In genomic region chr7:35486553-35486952, GRCm38 (mm10) we compare ENCODE assay signal across 36 mouse cellular contexts. TPM values are rescaled to one million over a fixed set of nuclear protein-coding genes. Genes with fewer than 3 reads are reported as not detected.
"Had no signal": no experiment of that assay in that cellular context is flagged by ENCODE, and none has a peak within 500 bp of the region (broad histone marks: within the 10 kb centered on the region; RNA-seq: fewer than 3 reads in every experiment).

No protein-coding gene starts in this region.

- DNase-seq: cerebellum, adult 9-10 months; cerebellum, adult 9-11 months; cerebellum, postnatal 10 days; cerebellum, postnatal 14 days; cerebellum, postnatal 25 days; cerebellum, postnatal 36 days; embryo, embryonic 11 days; forebrain, postnatal 0 days; gastrocnemius, adult 2 months; gastrocnemius, postnatal 10 days; gastrocnemius, postnatal 14 days; gastrocnemius, postnatal 25 days; gastrocnemius, postnatal 36 days; heart, adult 11 months; heart, adult 18-20 months; heart, adult 2 months had no signal

- H3K27me3 ChIP-seq: embryonic facial prominence, embryonic 12.5 days; embryonic facial prominence, embryonic 13.5 days; embryonic facial prominence, embryonic 15.5 days; forebrain, embryonic 12.5 days; forebrain, embryonic 13.5 days; forebrain, embryonic 15.5 days had no signal

- H3K36me3 ChIP-seq: embryonic facial prominence, embryonic 10.5 days; embryonic facial prominence, embryonic 12.5 days; embryonic facial prominence, embryonic 13.5 days; embryonic facial prominence, embryonic 15.5 days; forebrain, embryonic 10.5 days; forebrain, embryonic 12.5 days; forebrain, embryonic 15.5 days had no signal

- H3K4me2 ChIP-seq: embryonic facial prominence, embryonic 12.5 days; embryonic facial prominence, embryonic 13.5 days; embryonic facial prominence, embryonic 15.5 days; forebrain, embryonic 12.5 days; forebrain, embryonic 13.5 days; forebrain, embryonic 15.5 days had no signal

- H3K4me3 ChIP-seq: embryonic facial prominence, embryonic 10.5 days; embryonic facial prominence, embryonic 12.5 days; embryonic facial prominence, embryonic 13.5 days; embryonic facial prominence, embryonic 15.5 days; erythroblast, embryonic 14.5 days; forebrain, embryonic 10.5 days; forebrain, embryonic 12.5 days; forebrain, embryonic 13.5 days; forebrain, embryonic 15.5 days; gastrocnemius, adult 2 months; heart, adult 2 months had no signal

- H3K4me1 ChIP-seq: embryonic facial prominence, embryonic 10.5 days; embryonic facial prominence, embryonic 12.5 days; embryonic facial prominence, embryonic 13.5 days; embryonic facial prominence, embryonic 15.5 days; forebrain, embryonic 10.5 days; forebrain, embryonic 12.5 days; forebrain, embryonic 13.5 days; forebrain, embryonic 15.5 days had no signal

- H3K9ac ChIP-seq: embryonic facial prominence, embryonic 12.5 days; embryonic facial prominence, embryonic 13.5 days; embryonic facial prominence, embryonic 15.5 days; forebrain, embryonic 12.5 days; forebrain, embryonic 13.5 days; forebrain, embryonic 15.5 days; forebrain, postnatal 0 days had no signal

- H3K9me3 ChIP-seq: embryonic facial prominence, embryonic 10.5 days; embryonic facial prominence, embryonic 12.5 days; embryonic facial prominence, embryonic 13.5 days; embryonic facial prominence, embryonic 15.5 days; forebrain, embryonic 10.5 days; forebrain, embryonic 12.5 days; forebrain, embryonic 13.5 days; forebrain, embryonic 15.5 days had no signal

- ATAC-seq: forebrain, embryonic 13.5 days; forebrain, embryonic 14.5 days; forebrain, embryonic 15.5 days; forebrain, embryonic 16.5 days; forebrain, postnatal 0 days had no signal

- H3K27ac ChIP-seq: embryonic facial prominence, embryonic 10.5 days; embryonic facial prominence, embryonic 12.5 days; embryonic facial prominence, embryonic 13.5 days; embryonic facial prominence, embryonic 15.5 days; forebrain, embryonic 10.5 days; forebrain, embryonic 12.5 days; forebrain, embryonic 13.5 days; forebrain, embryonic 15.5 days; gastrocnemius, adult 2 months; heart, adult 2 months had no signal

RNA-seq across cellular contexts. Expression of gene Slc7a9, which starts 38.0 kb away (rescaled TPM):
- total RNA-seq: common myeloid progenitor, adult 5-6 weeks; forebrain, postnatal 0 days; gastrocnemius, adult 18-20 months; gastrocnemius, adult 2 months; gastrocnemius, adult 8-10 months; gastrocnemius, postnatal 10 days; gastrocnemius, postnatal 14 days; gastrocnemius, postnatal 25 days; gastrocnemius, postnatal 36 days; gastrocnemius, postnatal 4 days; granulocyte monocyte progenitor cell, adult 5-6 weeks; heart, adult 18-20 months; heart, adult 2 months; heart, adult 8-10 months had no signal
- polyA plus RNA-seq: cortical plate, adult 2 months; embryonic facial prominence, embryonic 11.5 days; forebrain, embryonic 14.5 days; forebrain, embryonic 15.5 days; heart, adult 2 months had no signal

RNA-seq across cellular contexts. Expression of gene Tdrd12, which starts 51.0 kb away (rescaled TPM):
- total RNA-seq: common myeloid progenitor, adult 5-6 weeks; gastrocnemius, adult 18-20 months; gastrocnemius, adult 2 months; gastrocnemius, adult 8-10 months; gastrocnemius, postnatal 14 days; gastrocnemius, postnatal 25 days; gastrocnemius, postnatal 36 days; gastrocnemius, postnatal 4 days; granulocyte monocyte progenitor cell, adult 5-6 weeks had no signal
- polyA plus RNA-seq: erythroblast, embryonic 14.5 days; forebrain, embryonic 11.5 days; heart, adult 2 months had no signal
